Mouse (Mus musculus): ENCODE results near the gene Chmp2b.

The Chmp2b gene

GRCm38 (mm10) chr16:65561963-65562863 lies at the start of gene Chmp2b:
Gene Chmp2b (minus strand): TSS chr16:65562726.
- peak; percentile 90 for DNase-seq (ENCODE audit: low read depth)

GRCm38 (mm10) chr16:65611678-65612077 lies 49.2 kb upstream of the Chmp2b start:
- DNase-seq (ENCODE audit: low read depth), result no peak

- DNase-seq (ENCODE audit: low read depth), result no peak
Observed at GRCm38 (mm10) chr16:65600798-65601197, 38.3 kb upstream of the Chmp2b start.

- no peak for DNase-seq (ENCODE audit: low read depth)
Observed at GRCm38 (mm10) chr16:65586111-65586865, 23.8 kb upstream of the Chmp2b start.

- DNase-seq (ENCODE audit: low read depth), result no peak
Observed at GRCm38 (mm10) chr16:65585699-65586098, 23.2 kb upstream of the Chmp2b start.

- no peak for DNase-seq (ENCODE audit: low read depth)
Observed at GRCm38 (mm10) chr16:65577298-65578029, 14.9 kb upstream of the Chmp2b start.

- peak; percentile 63 for DNase-seq (ENCODE audit: low read depth)
Observed at GRCm38 (mm10) chr16:65568853-65569252, 6.3 kb upstream of the Chmp2b start.

GRCm38 (mm10) chr16:65564951-65565350 lies 2.4 kb upstream of the Chmp2b start:
- no peak for DNase-seq (ENCODE audit: low read depth)

- DNase-seq (ENCODE audit: low read depth), result no peak
Observed at GRCm38 (mm10) chr16:65564306-65564705, 1.8 kb upstream of the Chmp2b start.

GRCm38 (mm10) chr16:65562864-65563206 lies 309 bp upstream of the Chmp2b start:
- no peak for DNase-seq (ENCODE audit: low read depth)

GRCm38 (mm10) chr16:65560996-65561962 lies 1.2 kb downstream of the Chmp2b start:
- peak; percentile 56 for DNase-seq (ENCODE audit: low read depth)

- no peak for DNase-seq (ENCODE audit: low read depth)
Observed at GRCm38 (mm10) chr16:65559591-65559990, 2.9 kb downstream of the Chmp2b start.

GRCm38 (mm10) chr16:65557369-65557768 lies 5.2 kb downstream of the Chmp2b start:
- no peak for DNase-seq (ENCODE audit: low read depth)

- DNase-seq (ENCODE audit: low read depth), result no peak
Observed at GRCm38 (mm10) chr16:65554267-65554666, 8.3 kb downstream of the Chmp2b start.

- DNase-seq (ENCODE audit: low read depth), result no peak
Observed at GRCm38 (mm10) chr16:65550814-65551213, 11.7 kb downstream of the Chmp2b start.

- DNase-seq (ENCODE audit: low read depth), result no peak
Observed at GRCm38 (mm10) chr16:65548960-65549359, 13.6 kb downstream of the Chmp2b start.

GRCm38 (mm10) chr16:65543676-65544293 lies 18.7 kb downstream of the Chmp2b start:
- no peak for DNase-seq (ENCODE audit: low read depth)

- DNase-seq (ENCODE audit: low read depth), result peak; percentile 75
Observed at GRCm38 (mm10) chr16:65533315-65533999, 29.1 kb downstream of the Chmp2b start.

GRCm38 (mm10) chr16:65531663-65532062 lies 30.9 kb downstream of the Chmp2b start:
- DNase-seq (ENCODE audit: low read depth), result no peak

- no peak for DNase-seq (ENCODE audit: low read depth)
Observed at GRCm38 (mm10) chr16:65529589-65529988, 32.9 kb downstream of the Chmp2b start.
